Mouse (Mus musculus) liver, adult (tissue): ENCODE measurements around the gene Gabrd.

Source experiments
- GATA4 ChIP-seq: IDR thresholded peaks from 2 replicates; pipeline ENCODE4 v1.6.1; 2014; ENCODE audit warnings: mild to moderate bottlenecking, low read length; ENCODE audit not compliant: insufficient replicate concordance

Gabrd gene

GRCm38 (mm10) chr4:155397511-155398221 lies at the start of gene Gabrd:
Gene Gabrd (minus strand): TSS chr4:155398112.
- TF ChIP-seq GATA4: no peak

GRCm38 (mm10) chr4:155442808-155443207 lies 44.9 kb upstream of the Gabrd start:
- no peak for TF ChIP-seq GATA4

DNA sequence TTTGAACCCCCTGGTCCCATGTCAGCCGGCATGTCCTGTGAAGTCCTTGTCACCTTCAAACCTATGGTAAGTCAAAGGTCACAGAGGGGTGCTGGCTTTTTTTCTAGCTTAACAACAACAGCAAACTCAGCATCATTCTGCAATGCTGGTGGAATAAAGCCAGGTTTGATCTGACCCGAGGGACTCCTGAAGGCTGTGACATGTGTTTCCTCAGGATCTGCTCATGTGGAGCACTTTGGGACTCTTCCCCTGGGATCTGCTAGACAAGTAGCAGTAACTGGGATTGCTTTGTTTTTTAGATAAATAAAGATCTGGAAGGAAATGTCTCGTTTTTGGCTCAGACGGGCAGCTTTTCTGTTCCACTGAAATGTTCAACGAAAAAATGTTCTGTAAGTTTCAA lies 36.1 kb upstream of the Gabrd start:
- no peak for TF ChIP-seq GATA4

- TF ChIP-seq GATA4: no peak
Measured at GRCm38 (mm10) chr4:155432358-155432757, 34.4 kb upstream of the Gabrd start.

GRCm38 (mm10) chr4:155429202-155429601 lies 31.3 kb upstream of the Gabrd start:
- no peak for TF ChIP-seq GATA4

DNA sequence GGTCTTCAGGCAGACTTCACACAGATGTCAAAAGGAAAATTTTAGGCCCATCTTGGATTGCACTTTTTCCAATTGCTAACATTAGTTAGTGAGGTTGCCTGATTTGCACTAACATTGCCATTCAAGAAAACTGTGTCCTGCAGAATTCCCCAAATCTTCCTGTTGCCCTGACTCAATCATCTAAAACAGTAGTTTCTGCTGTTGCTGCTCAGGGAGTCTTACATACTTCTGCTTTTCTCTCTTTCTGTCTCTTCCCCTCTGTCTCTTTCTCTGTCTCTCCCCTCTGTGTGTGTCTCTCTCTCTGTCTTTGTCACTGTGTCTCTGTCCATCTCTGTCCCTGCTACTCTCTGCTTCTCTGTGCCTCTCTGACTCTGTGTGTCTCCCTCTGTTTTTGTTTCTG lies 30.5 kb upstream of the Gabrd start:
- no peak for TF ChIP-seq GATA4

DNA sequence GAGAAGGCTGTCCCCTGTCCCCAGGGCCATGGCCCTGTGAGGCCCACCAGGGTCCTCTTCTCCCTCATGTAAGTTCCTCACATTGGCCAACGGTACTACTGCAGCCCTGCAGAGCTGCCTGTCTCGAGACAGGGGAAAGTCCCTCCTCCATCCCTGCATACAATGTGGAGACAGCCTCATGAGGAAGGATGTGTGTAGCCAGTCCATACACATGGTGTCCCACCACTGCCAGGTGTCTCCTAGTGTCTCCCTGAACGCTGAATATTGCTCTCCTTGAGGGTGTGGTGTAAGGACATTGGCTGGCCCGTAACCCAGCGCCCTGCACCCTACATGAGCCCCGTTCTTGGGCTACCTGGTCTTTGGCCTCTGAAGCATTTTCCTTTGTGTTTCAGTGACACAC lies 28.4 kb upstream of the Gabrd start:
- no peak for TF ChIP-seq GATA4

DNA sequence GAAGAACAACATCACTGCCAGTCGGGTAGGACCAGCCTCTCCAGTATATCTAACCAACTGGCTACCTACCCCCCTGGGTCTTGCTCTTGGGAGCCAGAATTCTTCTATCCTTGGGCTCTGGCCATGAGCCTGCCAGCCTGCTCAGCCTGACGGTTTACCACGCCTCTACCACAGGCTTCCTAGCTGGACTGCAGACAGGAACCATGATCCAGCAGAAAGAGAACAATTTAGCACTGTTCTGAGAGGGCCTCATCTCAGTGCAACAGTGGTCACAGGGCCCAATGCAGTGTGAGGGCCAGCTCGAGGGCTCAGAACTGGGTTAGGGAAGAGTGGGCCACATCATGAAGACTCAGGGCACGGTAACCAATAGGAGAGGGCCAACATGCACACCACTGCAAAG lies 26.1 kb upstream of the Gabrd start:
- TF ChIP-seq GATA4: no peak

DNA sequence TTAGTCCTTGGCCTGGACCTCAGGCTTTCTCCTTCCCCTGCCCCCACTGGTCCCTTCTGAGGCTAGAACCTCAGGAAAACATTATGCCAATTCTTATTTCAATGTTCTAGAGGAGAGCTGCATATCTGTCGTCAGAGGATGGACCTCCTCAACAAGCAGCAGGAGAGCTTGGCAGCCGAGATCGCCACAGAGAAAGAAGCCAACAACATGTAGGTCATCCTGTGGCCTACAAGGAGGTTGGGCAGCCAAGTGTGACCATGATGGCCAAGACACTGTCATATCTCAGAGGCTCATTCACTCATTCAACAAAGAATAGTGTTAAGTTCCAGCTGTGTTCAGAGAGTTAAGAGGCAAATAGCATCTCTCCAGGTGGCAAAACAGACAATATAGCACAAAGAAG lies 22.2 kb upstream of the Gabrd start:
- no peak for TF ChIP-seq GATA4

DNA sequence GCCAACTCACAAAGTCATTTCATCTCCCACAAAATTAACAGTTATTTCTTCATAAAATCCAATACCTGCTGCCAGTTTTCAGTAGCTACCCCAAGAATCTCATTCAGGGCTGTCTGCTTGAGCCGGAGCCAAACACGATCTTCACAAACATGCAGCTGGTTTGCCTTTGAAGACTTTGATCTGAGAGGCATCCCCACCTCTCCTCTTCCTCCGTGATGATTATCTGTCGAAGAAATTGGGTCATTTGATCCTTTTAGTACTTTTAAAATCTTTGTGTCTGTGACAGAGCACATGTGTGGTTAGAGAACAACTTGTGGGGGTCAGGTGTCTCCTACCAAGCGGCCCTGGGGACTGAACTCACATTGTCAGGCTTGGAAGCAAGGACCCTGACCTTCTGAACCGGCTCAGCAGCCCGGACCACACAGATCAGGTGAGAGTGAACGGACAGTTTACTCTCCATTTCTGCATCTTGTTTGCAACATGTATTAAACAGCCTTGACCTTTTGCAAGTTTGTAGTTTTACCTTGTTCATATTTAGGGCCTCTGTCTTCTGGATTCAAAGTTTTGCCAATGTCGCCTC lies 16.8 kb upstream of the Gabrd start:
- TF ChIP-seq GATA4: no peak

DNA sequence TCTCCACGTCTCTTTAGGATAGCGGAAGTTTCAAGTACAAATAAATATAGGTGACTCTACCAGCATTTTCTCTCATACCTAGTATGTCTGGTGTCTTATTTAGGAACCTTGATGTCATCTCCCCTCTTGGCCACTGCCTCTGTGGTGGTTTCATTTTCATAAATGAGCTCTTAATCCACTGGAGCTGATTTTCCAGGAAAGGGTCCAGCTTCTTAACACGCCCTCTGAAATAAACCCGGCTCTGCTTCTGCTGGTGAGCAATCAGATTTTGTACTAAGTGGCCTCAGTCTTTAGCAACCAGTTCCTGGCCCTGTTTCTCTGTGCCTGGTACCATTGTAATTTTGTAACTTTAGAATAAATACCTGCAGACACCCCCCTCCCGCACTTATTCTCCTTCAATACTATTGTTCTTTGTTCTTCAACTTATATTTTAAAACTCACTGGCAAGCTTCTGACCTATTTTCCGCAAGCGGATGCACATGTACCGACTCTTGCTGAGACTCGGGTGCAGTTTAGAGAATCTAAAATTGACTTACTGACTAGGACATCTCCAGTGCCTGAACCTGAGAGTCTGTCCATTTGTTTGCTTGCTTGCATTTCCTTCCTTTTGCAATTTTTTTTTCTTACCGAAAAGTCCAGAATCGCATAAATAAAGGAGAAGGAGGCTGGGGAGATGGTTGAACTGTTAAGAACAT lies 15.9 kb upstream of the Gabrd start:
- TF ChIP-seq GATA4: no peak

DNA sequence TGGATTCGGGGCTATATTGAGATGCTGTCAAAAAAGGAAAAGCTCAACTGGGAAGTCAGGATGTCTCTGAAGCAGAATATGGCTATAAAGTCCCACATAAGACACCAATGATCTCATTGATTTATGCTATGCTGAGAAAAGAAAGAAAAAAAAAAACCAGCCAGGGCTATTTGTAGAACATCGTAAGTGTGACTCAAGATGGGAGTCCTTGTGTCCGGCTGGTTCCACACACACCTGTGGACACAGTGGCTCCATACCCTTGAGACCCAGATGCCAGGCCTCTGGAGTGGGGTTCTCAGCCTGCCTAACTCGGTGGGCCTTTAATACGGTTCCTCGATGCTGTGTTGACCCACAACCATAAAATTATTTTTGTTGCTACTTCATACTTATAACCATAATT lies 14.2 kb upstream of the Gabrd start:
- no peak for TF ChIP-seq GATA4

DNA sequence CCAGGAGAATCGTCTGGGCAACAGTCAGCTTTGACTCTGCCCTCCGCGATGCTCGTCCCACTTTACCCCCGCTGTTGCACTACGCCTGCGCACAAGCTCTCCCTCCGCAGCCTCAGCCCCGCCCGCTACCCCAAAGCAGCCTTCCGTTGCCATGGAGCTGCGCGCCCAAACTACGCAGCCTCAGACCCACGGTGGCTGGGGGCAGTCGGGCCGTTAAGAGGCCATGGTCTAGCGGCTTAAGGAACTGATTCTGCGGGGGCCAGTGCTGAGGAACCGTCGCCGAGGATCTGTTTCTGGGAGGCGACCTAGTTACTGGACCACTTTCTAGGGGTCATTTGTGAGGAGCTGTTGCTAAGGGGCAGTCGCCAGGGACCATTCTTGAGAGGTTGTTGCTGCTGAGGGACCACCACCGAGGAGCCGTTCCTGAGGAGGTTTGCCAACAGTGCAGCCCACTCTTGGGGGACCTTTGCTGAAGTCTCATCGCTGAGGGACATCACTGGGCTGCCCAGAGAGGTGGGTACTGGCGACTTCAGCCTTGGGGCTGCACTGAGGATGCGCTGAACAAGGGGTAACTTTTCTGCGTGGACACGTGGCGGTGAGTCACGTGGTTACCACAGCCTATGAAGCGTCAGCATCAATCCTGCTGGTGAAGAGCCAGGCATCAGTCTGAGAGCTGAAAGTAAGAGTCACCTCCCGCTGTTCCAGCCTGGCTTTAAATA lies 11.3 kb upstream of the Gabrd start, which contains the start of gene Cfap74:
Gene Cfap74, plus strand, starts transcription at position 133 of the 719 bp plus-strand sequence.
- TF ChIP-seq GATA4: no peak

- TF ChIP-seq GATA4: no peak
Measured at GRCm38 (mm10) chr4:155408695-155409057, 10.8 kb upstream of the Gabrd start.

GRCm38 (mm10) chr4:155402489-155402888 lies 4.6 kb upstream of the Gabrd start:
- no peak for TF ChIP-seq GATA4

GRCm38 (mm10) chr4:155401121-155401520 lies 3.2 kb upstream of the Gabrd start:
- TF ChIP-seq GATA4: no peak

DNA sequence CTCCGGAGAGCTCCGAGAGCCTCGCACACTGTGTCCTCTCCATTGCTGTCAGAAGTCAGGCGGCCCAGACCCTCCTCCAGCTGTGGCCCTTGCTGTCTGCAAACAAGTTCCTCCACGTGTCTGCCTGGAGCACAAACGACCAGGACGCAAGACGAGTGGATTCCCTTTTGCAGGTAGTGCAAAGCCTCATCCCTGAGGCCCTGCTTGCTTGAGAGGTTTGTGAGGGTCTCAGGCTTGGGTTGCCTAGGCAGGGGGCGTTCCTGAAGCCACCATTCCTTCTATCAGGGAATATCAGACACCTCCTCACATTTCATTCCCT lies 269 bp upstream of the Gabrd start:
- no peak for TF ChIP-seq GATA4

DNA sequence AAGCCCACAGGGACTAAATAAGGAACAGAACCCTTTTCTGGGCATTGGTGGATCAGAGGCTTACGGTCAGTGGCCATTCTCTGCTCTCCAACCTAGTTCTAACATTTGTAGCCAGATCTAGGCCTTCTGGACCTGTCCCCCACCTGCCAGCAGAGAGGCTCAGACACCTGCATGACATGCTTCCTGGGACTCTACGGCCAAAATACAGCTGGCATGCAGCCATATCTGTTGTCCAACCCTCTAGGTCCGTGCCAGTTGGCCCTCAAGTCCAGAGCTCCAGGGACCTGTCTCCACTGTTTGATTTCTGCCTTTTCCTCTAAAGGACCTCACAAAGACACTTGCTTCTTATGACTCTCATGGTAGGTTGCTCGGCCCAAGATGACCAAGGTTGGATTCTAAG lies 1.2 kb downstream of the Gabrd start:
- TF ChIP-seq GATA4: no peak
